Mouse (Mus musculus) R1 (cell line): ENCODE data around the gene Cdc14b.

Experiments
- DNase-seq: peaks from one replicate; pipeline ENCODE4 v3.0.0-alpha.2; 2018; ENCODE audit warnings: low read depth, low spot score

Gene Cdc14b

DNA sequence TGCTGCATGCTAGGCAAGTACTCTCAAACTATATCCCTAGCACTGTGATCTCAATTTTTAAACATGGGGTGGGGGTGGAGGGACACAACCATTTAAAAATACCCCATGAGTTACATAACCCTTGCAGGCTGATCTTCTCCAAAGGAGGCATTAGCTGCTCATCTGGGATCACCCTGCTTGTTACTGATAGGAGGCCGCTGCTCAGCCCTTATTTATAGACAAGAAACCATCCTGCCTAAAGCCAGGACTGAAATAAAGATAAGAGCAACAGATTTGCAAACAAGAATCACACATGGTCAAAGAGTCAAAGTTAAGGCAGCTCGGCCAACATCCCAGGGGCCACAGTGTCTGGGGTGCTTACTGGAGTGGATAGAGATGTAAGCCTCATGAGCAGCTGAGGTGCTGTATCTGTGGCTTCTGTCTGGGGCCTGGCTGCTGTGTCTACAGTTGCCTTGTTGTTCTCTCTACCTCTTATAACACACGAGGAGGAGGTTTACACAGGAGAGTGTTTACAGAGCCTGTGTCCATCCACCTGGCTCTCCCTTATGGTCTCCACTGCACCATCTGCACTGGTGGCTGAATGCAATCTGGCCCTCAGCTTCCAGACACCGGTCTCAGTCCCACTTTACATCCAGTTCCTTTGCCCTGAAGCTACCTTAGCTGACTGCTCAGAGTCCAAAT, 38.0 kb downstream of the Cdc14b start:
- DNase-seq, result no peak

DNA sequence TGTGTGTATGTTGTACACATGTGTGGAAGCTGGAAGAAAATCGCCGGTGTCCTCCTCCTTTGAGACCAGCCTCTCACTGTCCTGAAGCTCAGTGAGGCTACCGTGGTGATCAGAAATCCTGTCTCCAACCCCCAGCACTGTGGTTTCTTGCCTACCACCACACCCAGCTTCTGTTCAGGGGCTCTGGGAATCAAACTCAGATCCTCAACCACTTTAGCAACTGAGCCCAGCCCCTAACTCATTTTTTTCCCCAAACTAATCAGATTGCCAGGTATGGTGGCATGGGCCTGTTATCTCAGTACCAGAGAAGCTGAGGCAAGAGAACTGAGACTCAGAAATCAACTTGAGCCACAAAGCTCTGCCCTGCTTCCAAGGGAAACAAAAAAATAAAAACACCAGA, 39.3 kb downstream of the Cdc14b start:
- DNase-seq, result no peak

DNA sequence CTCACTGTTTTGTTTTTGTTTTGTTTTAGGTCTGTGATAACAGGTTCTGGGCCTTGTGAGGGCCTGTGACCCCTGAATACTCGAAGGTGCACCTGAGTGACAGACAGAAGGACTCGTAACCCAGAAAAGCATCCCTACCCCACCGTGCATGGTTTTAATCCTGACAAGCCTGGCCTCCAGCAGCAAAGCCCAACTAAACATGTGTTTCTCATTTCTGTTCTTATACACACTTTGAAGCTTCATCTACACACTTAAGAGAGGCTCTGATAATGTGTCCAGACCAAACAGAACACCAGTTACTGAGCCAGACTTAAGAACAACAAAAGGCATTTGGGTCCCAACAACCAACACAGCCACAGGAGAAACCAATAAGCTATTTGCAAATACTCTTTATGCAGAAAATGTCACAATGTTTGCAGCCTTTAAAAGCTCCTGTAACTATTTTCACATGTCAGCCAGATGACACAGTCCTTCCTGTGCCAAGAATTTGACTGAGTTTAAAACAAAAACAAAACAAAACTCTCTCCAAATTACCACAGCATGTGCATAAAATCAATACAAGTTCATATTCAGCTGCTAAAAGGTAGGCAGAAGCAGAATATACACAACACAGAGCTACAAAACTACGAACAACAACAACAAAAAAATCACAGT, 39.9 kb downstream of the Cdc14b start:
- DNase-seq, result no peak

DNA sequence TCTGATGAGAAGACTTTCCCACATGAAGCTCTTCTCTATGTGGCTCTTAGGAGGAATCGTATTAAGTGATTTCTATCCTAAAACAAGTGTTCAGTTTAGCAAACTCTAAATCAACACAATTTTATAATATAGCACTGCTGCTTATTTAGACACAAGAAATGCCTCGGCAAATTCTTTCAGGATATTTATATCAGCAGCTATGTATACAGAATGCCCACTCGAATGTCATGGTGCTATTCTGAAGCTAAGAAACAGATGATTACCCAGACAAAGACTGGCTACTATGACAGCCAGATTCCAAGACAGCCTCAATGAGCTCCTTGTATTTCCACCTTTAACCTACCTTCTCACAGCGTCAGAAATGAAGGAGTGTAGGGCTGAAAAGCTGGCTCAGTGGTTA, 42.0 kb downstream of the Cdc14b start:
- no peak for DNase-seq

DNA sequence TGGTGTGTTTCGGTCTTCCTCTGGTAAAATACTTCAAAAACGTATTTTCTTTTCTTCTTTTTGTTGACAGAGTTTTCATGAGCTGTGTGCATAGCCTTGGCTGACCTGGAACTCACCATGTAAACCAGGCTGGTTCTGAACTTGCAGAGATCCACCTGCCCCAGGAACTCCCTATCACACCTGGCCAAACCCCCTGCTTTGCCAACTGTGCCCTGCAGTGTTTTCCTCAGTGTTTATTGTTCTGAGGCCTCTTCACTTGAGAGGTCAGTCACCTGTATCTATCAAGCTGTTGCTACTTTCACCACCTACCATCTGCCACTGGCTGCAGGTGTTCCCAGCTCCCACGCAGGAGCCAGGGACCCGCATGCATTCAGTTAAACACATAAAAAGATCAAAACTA, 48.4 kb downstream of the Cdc14b start:
- DNase-seq, result no peak

DNA sequence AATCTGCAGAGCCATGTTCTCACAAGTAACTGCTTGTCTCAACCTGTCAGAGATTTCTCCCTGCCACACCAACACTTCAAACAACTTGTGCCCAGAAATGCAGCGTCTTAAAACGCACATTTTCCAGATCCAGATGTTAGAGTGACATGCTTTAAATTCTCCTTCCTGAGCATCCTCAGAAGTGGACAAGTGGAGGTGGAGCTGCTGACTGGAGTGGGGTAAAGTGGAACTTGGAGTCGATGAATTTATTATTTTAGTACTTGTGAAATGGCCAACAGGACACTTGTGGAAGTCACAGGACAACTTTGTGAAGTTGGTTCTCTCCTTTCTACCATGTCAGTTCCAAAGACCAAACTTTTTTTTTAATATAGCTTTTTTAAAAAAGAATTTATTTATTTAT, 49.4 kb downstream of the Cdc14b start:
- DNase-seq, result no peak

DNA sequence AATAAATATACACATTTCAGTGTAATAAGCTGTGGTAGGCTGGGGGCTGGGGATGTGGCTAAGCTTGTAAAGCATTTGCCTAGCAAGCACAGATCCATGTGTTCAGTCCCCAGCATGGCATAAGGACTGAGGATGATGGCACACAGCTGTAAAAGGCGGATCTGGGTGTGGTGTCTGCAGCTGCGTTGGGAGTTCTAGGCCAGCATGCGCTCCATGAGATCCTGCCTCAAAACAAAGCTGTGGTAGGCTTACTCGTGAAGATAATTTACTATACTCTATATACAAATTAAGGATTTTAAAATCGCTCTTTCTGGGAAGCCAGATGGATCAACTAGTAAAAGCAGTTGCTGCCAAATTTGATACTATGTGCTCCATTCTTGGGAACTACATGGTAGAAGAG, 60.2 kb downstream of the Cdc14b start:
- DNase-seq, result no peak

DNA sequence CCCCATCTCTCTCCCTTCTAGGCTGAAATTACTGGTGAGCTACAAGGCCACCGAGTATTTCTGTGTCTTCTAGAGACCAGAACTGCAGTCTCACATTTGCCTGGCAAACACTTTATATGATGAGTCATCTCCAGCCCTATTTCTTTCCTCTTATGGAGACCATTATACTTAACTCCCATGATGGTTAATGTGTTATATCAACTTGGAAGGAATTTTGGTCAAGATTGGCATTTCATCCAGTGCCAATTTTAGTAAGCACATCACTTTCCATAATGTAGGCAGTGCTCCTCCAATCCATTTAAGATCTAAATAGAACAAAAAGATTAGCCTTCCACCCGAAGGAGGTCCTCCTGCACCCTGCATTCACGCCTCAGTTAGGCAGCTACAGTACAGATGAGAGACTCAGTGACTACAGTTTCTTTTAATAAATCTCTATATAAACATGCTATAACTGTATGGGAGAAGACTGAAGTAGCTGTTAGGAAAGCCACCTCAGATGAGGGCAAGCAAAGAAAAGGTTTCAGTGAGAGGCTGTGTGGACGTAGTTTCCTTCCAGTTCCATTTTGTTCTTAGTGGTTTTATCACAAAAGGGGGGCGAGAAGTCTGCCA, 63.0 kb downstream of the Cdc14b start:
- DNase-seq, result no peak

DNA sequence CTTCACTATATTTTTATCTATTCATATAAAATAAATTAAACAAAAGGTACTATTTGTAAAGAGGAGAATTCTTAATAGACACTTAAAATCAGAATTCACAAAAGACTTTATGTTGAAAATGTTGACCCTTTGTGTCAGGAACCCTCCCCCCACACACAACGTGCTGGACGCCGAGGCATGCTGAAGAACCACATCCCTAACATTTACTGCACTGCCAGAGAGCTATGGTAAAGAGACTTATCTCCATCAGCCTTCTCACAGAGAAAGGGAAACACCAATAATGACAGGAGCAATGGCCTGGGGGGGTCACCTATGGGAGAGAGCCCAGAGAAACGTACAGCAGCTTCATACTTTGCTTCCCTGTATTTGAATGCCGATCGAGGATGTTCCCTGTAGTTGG, 66.9 kb downstream of the Cdc14b start:
- DNase-seq, result no peak

DNA sequence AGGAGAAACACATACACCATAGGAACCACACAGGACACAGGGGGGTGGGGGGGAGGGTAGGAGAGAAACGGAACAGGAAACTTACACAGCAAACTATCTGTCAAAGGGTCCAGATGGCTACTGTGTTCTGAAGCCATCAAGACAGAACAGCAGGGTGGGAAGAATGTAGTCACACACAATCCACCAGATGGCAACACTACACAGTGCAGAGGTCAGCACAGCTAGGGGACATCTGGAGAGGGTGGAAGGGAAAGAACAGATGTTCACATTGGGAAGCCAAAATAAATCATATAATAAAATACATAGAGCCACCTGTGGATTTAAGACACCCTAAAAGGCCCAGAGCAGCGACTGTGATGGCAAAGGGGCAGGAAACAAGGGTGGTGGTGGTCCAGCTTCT, 69.9 kb downstream of the Cdc14b start:
- peak; percentile 46 for DNase-seq

DNA sequence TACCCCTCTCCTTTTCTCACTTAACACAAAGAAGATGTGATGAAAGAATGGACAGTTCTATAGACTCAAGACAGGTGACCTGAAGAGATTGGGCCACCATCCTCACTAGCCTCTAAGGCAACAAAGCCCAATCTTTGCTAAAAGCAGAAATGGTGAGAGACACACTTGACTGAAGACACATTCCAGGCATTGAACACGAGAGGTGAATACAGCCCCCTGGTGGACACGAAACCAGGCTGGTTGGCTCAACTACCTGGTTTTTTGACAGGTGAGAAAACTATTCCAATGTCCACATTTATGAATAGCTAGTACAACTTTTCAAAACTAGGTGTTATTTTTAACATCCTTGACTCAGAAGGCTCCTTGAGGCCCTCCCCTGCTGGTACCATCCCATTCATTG, 70.4 kb downstream of the Cdc14b start:
- no peak for DNase-seq

DNA sequence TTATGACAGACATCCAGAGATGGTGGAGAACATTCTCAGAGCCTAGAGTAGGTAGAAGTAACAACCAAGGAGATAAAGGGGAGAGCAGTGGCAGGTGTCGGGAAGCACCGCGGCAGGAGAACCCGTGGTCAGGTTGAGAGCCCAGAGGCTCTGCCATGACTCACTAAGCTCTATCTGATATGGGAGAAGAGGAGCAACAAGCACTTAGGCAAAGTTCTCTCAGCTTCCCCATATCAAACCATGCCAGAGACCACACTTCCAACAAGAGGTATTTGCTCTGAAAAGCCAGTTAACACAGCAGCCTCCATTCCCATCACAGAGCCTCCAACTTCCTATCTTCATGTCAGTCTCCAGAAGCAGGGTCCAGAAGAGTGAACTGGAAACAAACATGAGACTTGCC, 74.2 kb downstream of the Cdc14b start:
- no peak for DNase-seq

DNA sequence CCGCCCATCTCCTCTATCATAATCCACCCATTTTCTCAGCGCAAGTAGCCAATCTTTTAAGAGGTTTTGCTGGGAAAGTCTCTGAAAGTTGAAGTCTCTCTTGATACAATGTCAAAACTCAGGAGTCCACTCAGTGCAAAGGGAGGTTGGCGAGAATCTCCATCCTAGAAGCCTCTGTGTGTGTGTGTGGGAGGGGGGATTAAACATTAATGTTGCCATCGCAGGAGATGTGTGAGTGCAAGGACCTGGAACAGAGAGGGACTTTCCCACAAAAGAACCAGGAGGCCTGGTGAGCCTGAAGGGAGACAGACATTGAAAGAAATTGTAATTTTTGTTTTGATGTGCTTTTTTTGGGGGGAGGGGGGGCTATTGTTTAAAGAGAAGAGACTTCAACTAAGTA, 76.8 kb downstream of the Cdc14b start:
- no peak for DNase-seq

DNA sequence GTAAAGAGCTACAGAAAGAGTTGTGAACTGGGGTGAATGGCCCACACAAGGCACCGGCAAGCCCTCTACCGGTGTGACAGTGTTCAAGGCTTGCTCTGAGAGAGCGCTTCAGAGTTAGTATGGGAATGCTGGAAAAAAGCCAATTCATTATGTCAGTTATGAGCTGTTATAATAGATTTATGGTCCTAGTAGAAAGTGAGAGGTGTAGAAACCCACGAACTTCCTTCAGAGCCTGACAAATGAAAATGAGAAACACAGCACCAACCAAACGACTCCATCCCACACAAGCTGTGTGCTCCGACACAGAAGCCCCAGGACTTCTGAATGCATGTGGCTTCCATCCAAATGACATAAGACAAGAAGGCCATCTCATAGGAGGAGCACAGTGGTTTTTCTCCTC, 77.2 kb downstream of the Cdc14b start:
- no peak for DNase-seq

DNA sequence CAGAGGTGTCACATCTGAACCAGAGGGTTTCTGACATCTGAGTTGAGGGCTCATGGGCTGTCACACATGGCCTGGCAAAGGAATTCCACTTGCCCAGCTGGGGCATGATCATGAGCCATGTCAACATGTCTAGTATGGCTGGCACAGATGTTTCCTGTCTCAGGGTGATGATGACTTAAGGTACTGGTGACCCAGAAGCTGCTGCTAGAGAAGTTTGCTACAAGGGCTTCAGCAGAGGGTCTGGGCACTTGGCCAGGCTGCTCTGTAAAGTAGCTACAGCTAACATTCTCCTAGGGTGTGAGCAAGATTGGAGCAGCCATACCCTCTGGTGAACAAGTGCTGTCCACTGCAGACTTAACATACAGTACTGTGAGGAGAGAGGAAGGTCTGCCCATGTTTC, 88.0 kb downstream of the Cdc14b start:
- DNase-seq, result no peak

DNA sequence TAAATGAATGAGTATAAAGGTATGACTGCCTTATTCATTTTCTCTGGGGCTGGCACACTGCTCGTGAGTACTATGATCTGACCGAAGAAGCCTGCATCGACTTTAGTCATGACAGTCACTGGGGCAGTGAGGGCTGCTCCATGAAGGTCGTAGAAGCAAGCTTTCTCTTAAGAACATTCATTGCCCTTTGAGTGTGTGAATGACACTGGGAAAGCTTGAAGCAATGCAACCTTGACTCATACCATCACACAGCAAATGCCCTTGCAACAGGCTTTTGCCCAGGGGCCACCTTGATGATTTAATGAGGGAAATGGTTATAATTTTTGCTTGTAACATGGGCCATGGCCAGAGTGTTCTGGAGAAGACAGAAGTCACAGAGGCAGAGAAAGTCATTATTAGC, 88.6 kb downstream of the Cdc14b start:
- DNase-seq, result no peak

DNA sequence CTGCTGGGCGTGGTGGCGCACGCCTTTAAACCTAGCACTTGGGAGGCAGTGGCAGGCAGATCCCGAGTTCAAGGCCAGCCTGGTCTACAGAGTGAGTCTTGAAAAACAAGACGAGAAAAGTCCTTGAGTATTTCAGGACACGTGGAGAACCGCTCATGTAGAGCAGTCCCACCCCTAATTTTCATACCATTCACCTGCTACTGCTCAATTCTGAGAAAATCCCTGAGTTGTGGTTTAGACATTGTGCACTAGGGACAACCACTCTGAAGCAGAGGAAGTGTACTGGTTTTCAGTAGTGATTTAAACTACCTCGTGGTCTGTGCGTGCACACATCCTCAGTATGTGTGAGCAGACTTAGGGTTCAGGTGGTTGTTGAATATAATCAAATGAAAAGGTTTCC, 89.5 kb downstream of the Cdc14b start:
- DNase-seq, result peak; percentile 58

DNA sequence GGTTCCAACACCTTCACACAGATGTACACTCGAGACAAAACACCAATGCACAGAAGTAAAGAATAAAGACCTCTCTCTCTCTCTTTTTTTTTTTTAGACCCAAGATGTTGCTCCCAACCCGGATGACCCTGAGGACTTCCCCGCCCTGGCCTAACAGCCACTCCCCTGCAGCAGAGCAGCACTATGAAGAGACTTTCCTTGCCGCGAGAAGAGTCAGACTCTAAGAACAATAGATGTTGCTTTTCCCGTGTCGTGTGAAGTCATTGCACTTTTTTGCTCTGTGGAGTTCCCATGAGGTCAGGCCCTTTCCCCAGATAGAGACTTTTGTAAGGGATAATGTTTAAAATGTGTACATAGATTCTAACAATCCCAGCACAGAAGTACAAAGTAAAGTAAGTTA, 89.9 kb downstream of the Cdc14b start:
- peak; percentile 72 for DNase-seq

DNA sequence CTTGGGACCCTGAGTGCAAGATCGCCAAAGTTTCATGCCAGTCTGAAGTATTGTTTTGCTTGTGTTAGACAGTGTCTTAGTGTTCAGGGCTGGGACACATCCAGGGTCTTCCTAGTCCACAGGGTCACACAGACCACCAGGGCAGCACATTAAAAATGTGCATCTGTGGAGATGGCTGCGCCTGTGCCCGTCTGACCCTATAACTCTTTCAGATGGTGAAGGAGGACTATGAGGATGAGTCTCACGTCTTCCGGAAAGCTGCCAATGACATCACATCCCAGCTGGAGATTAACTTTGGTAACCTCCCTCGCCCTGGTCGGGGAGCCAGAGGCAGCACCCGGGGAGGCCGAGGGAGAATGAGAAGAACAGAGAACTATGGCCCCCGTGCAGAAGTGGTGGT, 90.7 kb downstream of the Cdc14b start:
- DNase-seq, result no peak

DNA sequence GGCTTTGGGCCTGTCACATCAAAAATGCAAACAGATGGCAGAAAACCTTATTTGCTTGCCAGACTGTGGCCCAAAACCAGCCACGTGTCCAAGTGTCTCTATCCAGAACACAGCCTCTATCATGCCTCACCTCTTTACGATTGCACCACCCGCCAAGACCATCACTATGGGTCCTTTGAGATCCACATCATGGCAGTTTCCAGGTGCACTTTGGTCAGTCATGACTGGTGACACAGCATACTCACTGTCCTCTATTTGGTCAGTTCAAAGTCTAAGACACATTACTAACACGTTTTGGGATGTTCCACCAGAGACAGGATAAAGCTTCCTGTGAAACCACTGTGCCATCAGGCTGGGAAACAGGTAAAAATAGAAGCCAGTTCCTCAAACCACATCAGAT, 91.5 kb downstream of the Cdc14b start:
- DNase-seq, result no peak

DNA sequence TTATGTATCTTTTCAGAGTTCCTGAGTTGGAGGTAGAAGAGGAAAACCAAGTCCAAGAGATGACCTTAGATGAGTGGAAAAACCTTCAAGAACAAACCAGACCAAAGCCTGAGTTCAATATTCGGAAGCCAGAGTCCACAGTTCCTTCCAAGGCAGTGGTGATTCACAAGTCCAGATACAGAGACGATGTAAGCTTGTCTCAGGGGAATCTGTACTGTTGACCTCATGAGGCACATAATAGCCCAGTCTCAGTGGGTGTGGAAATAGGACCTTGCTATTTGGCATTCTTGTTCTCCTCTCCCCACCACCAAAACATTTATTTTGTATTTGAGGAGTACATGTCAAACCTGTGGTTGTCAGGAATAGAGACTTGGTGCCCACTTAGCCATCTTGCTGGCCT, 93.0 kb downstream of the Cdc14b start:
- DNase-seq, result no peak

DNA sequence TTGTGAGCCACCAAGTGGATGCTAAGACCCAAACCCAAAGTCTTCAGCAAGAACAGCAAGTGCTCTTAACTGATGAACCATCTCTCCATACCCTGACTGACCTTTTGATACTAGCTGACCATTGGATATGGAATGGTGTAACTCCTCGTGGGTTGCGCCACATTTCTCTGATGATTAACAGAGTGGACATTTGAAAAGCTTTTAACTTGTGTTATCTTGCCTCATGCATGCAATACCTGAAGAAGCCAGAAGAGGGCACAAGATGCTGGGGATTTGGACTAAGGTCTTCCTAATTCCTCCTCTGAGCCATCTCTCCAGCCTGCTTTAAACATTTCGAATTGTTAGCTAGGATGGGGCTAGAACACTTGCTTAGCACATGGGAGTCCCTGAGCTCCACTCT, 94.2 kb downstream of the Cdc14b start:
- peak; percentile 87 for DNase-seq

DNA sequence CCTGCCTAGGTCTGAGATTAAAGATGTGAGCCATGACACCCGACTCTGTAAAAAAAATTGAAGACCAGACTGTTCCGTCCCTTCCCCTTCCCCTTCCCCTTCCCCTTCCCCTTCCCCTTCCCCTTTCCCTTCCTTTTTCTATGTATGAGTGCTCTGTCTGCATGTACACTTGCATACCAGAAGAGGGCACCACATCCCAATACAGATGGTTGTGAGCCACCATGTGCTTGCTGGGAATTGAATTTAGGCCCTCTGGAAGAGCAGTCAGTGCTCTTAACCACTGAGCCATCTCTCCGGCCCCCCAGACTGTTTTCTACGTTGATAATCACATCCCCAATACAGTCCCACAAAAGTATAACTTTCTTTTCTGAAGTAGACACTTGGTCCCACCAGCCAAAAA, 94.8 kb downstream of the Cdc14b start:
- DNase-seq, result peak; percentile 89
